Mouse (Mus musculus) forebrain, embryonic 16.5 days (tissue): ENCODE data around the gene Dnajb2. TPM values are rescaled to one million over a fixed set of nuclear protein-coding genes. Genes with fewer than 3 reads are reported as not detected.

Experiments used
- ATAC-seq: fragments of 200-750 bp; cut with Nextera tagmentation; 2 replicates; pipeline ENCODE4 v1.8.0; 2017; ENCODE audit warnings: mild to moderate bottlenecking, moderate library complexity
- H3K27ac ChIP-seq: fragments of 300-500 bp; sonication (generic); 2 replicates; pipeline ENCODE4 v1.5.1; 2014; ENCODE audit warnings: low read length, control low read depth
- H3K27me3 ChIP-seq: fragments of 300-500 bp; sonication (generic); replicated peaks from 2 replicates; pipeline ENCODE4 v1.6.1; 2014; ENCODE audit warnings: low read length; ENCODE audit not compliant: control insufficient read depth, insufficient read depth
- H3K36me3 ChIP-seq: fragments of 300-500 bp; sonication (generic); 2 replicates; pipeline ENCODE4 v1.6.1; 2014; ENCODE audit not compliant: control insufficient read depth, insufficient read depth
- H3K4me1 ChIP-seq: fragments of 300-500 bp; sonication (generic); replicated peaks from 2 replicates; pipeline ENCODE4 v1.6.1; 2014; ENCODE audit warnings: low read length; ENCODE audit not compliant: control insufficient read depth, insufficient read depth
- H3K4me2 ChIP-seq: fragments of 300-500 bp; sonication (generic); 2 replicates; pipeline ENCODE4 v1.6.1; 2014; ENCODE audit warnings: mild to moderate bottlenecking, low read length, control low read depth
- H3K4me3 ChIP-seq: fragments of 300-500 bp; sonication (generic); replicated peaks from 2 replicates; pipeline ENCODE4 v1.5.1; 2014; ENCODE audit warnings: mild to moderate bottlenecking, low read length, control low read depth
- H3K9ac ChIP-seq: fragments of 300-500 bp; sonication (generic); replicated peaks from 2 replicates; pipeline ENCODE4 v1.6.1; 2014; ENCODE audit warnings: low read depth, low read length, control low read depth
- H3K9me3 ChIP-seq: fragments of 300-500 bp; sonication (generic); 2 replicates; pipeline ENCODE4 v1.6.1; 2016; ENCODE audit warnings: low read length; ENCODE audit not compliant: control insufficient read depth
- whole genome bisulfite sequencing: fragments of 180-500 bp; shearing (Covaris S2); extraction: QIAGEN DNeasy Blood & Tissue Kit; methylation state at CpG from one replicate; pipeline ENCODE4 v1.1.7; 2014; 5-methylcytosine and 5-hydroxymethylcytosine counted together
- polyA plus RNA-seq: library from polyadenylated mRNA; unstranded; fragments of >200 nt; fragmentation: Nextera tagmentation; extraction: Ambion mirVana; gene quantifications from 2 replicates; pipeline ENCODE4 v1.2.1, GENCODE M21; 2015

The Dnajb2 gene
- polyA plus RNA-seq, 1 experiment from 2014 or later = 59.3 TPM

- WGBS = 75% methylated on average over 13 of the region's 13 CpGs
- peaks cover 7% of the 10 kb centered on the region for H3K36me3 ChIP-seq
- no peak overlapping the region for H3K27ac ChIP-seq
- ATAC-seq = no peak
- peaks cover 30% of the 10 kb centered on the region for H3K27me3 ChIP-seq
- H3K4me3 ChIP-seq = no peak overlapping the region
- H3K4me2 ChIP-seq = no peak overlapping the region
- peaks cover 22% of the 10 kb centered on the region for H3K4me1 ChIP-seq
- H3K9me3 ChIP-seq = no peaks in the 10 kb centered on the region
- H3K9ac ChIP-seq = no peak overlapping the region
Observed at GRCm38 (mm10) chr1:75216797-75217585, 19.2 kb upstream of the Dnajb2 start.

- no peak overlapping the region; the same call in 1 of the 2 replicates for H3K27ac ChIP-seq
- no peak for ATAC-seq
- H3K4me2 ChIP-seq = peak overlapping the region; percentile 94
- WGBS = 7% methylated on average over 6 of the region's 6 CpGs
- peaks cover 18% of the 10 kb centered on the region for H3K4me1 ChIP-seq
- no peaks in the 10 kb centered on the region for H3K9me3 ChIP-seq
- peaks cover 7% of the 10 kb centered on the region for H3K36me3 ChIP-seq
- peaks cover 30% of the 10 kb centered on the region for H3K27me3 ChIP-seq
- H3K9ac ChIP-seq = peak overlapping the region; percentile 63; the same call in 1 of the 2 replicates
- H3K4me3 ChIP-seq = peak overlapping the region; percentile 56
Observed at GRCm38 (mm10) chr1:75217893-75218226, 18.3 kb upstream of the Dnajb2 start.

GRCm38 (mm10) chr1:75218227-75219001, 17.8 kb upstream of the Dnajb2 start:
- Histone ChIP-seq H3K27ac (peak overlapping the region; percentile 8; the same call in 1 of the 2 replicates), H3K27me3 (peaks cover 31% of the 10 kb centered on the region), H3K4me2 (peak overlapping the region; percentile 94), H3K4me3 (peak overlapping the region; percentile 56), H3K36me3 (peaks cover 7% of the 10 kb centered on the region; the same call in 1 of the 2 replicates), H3K9ac (peak overlapping the region; percentile 63), H3K9me3 (no peaks in the 10 kb centered on the region), H3K4me1 (peaks cover 18% of the 10 kb centered on the region)
- peak; percentile 51 for ATAC-seq
- WGBS = 2% methylated on average over 38 of the region's 38 CpGs

- 0% methylated on average over 24 of the region's 24 CpGs for WGBS
- peak; percentile 89 for ATAC-seq
- Histone ChIP-seq H3K36me3 (0 out of 2 replicates have a peak, but pooled peaks cover 3% of the 10 kb centered on the region), H3K9me3 (no peaks in the 10 kb centered on the region), H3K27me3 (peaks cover 32% of the 10 kb centered on the region), H3K9ac (peak overlapping the region; percentile 63), H3K4me3 (peak overlapping the region; percentile 56), H3K4me1 (peaks cover 18% of the 10 kb centered on the region), H3K4me2 (peak overlapping the region; percentile 94), H3K27ac (no peak overlapping the region)
Observed at GRCm38 (mm10) chr1:75219078-75219477, 17.1 kb upstream of the Dnajb2 start.

- H3K4me1 ChIP-seq = peaks cover 18% of the 10 kb centered on the region
- H3K4me2 ChIP-seq = peak within 1 kb of the TSS; percentile 94
- H3K36me3 ChIP-seq = 0 out of 2 replicates have a peak, but pooled peaks cover 2% of the 10 kb centered on the region
- under 1% methylated on average over 34 of the region's 34 CpGs for WGBS
- H3K27me3 ChIP-seq = peaks cover 32% of the 10 kb centered on the region
- peak; percentile 50 for ATAC-seq
- no peaks in the 10 kb centered on the region for H3K9me3 ChIP-seq
- H3K4me3 ChIP-seq = peak within 1 kb of the TSS; percentile 56
- peak within 1 kb of the TSS; percentile 63 for H3K9ac ChIP-seq
- no peak within 1 kb of the TSS; the same call in 1 of the 2 replicates for H3K27ac ChIP-seq
Observed at GRCm38 (mm10) chr1:75219531-75219930, 16.7 kb upstream of the Dnajb2 start, which contains the start of gene Tuba4a. TSS of gene Tuba4a (minus strand) at chr1:75219865.

- Histone ChIP-seq H3K27ac (no peak overlapping the region), H3K4me3 (no peak overlapping the region), H3K9ac (no peak overlapping the region), H3K4me2 (no peak overlapping the region), H3K4me1 (peaks cover 18% of the 10 kb centered on the region), H3K27me3 (peaks cover 32% of the 10 kb centered on the region), H3K9me3 (no peaks in the 10 kb centered on the region), H3K36me3 (no peaks in the 10 kb centered on the region)
- WGBS = 73% methylated on average over 3 of the region's 3 CpGs
- no peak for ATAC-seq
Observed at GRCm38 (mm10) chr1:75221538-75221937, 14.7 kb upstream of the Dnajb2 start.

- no peaks in the 10 kb centered on the region for H3K36me3 ChIP-seq
- no peak overlapping the region for H3K9ac ChIP-seq
- peaks cover 32% of the 10 kb centered on the region for H3K27me3 ChIP-seq
- 81% methylated on average over 6 of the region's 6 CpGs for WGBS
- H3K9me3 ChIP-seq = no peaks in the 10 kb centered on the region
- no peak for ATAC-seq
- H3K4me3 ChIP-seq = no peak overlapping the region
- H3K4me1 ChIP-seq = peaks cover 17% of the 10 kb centered on the region
- no peak overlapping the region for H3K4me2 ChIP-seq
- no peak overlapping the region for H3K27ac ChIP-seq
Observed at GRCm38 (mm10) chr1:75222926-75223325, 13.3 kb upstream of the Dnajb2 start.

GRCm38 (mm10) chr1:75223532-75223931, 12.7 kb upstream of the Dnajb2 start:
- Histone ChIP-seq H3K27me3 (peaks cover 29% of the 10 kb centered on the region), H3K27ac (no peak overlapping the region), H3K4me1 (peaks cover 11% of the 10 kb centered on the region), H3K9me3 (no peaks in the 10 kb centered on the region), H3K36me3 (no peaks in the 10 kb centered on the region), H3K4me3 (no peak overlapping the region), H3K4me2 (no peak overlapping the region), H3K9ac (no peak overlapping the region)
- 70% methylated on average over 6 of the region's 6 CpGs for WGBS
- ATAC-seq = no peak

GRCm38 (mm10) chr1:75225473-75225872, 10.7 kb upstream of the Dnajb2 start:
- no peak overlapping the region for H3K4me2 ChIP-seq
- no peaks in the 10 kb centered on the region for H3K9me3 ChIP-seq
- WGBS = 49% methylated on average over 3 of the region's 3 CpGs
- no peaks in the 10 kb centered on the region for H3K4me1 ChIP-seq
- peaks cover 14% of the 10 kb centered on the region for H3K27me3 ChIP-seq
- no peak for ATAC-seq
- no peak overlapping the region for H3K9ac ChIP-seq
- no peak overlapping the region for H3K27ac ChIP-seq
- no peaks in the 10 kb centered on the region for H3K36me3 ChIP-seq
- no peak overlapping the region for H3K4me3 ChIP-seq
